Mouse (Mus musculus) liver, adult 2 months (tissue): ENCODE measurements at regions not wholly inside any gene's neighbourhood (a gene's known extent, or its start where the extent isn't known, plus 50 kb on each side); places are given as distances from the start of the nearest gene placed in this dataset.
"Not testable (repeated sequence)": the region's sequence is repeated elsewhere in the genome, so short reads cannot be mapped to it uniquely, and the experiment has no call there.

Source experiments
- DNase-seq: peaks from one replicate; pipeline ENCODE4 v3.0.0-alpha.2; 2011; ENCODE audit warnings: low read depth, low spot score; ENCODE audit errors: extremely low read depth
- H3K27ac ChIP-seq: fragments of 200-500 bp; replicated peaks from 2 replicates; pipeline ENCODE4 v1.5.1; 2012; ENCODE audit warnings: low read depth, mild to moderate bottlenecking, control low read depth, inconsistent platforms, low read length; ENCODE audit not compliant: insufficient read depth
- H3K27me3 ChIP-seq: fragments of 200-500 bp; 2 replicates; pipeline ENCODE4 v1.6.1; 2012; ENCODE audit warnings: mild to moderate bottlenecking, moderate library complexity, low read length, inconsistent platforms; ENCODE audit not compliant: control insufficient read depth, insufficient read depth
- H3K36me3 ChIP-seq: fragments of 200-500 bp; 2 replicates; pipeline ENCODE4 v1.6.1; 2012; ENCODE audit warnings: low read length, inconsistent platforms; ENCODE audit not compliant: control insufficient read depth, insufficient read depth
- H3K4me1 ChIP-seq: fragments of 200-500 bp; 2 replicates; pipeline ENCODE4 v1.6.1; 2011; ENCODE audit warnings: low read length; ENCODE audit not compliant: control insufficient read depth, insufficient read depth
- H3K4me3 ChIP-seq: fragments of 200-500 bp; 2 replicates; pipeline ENCODE4 v1.5.1; 2011; ENCODE audit warnings: low read depth, mild to moderate bottlenecking, control low read depth, low read length, moderate library complexity; ENCODE audit not compliant: insufficient read depth
- H3K79me2 ChIP-seq: fragments of 200-500 bp; 2 replicates; pipeline ENCODE4 v1.6.1; 2012; ENCODE audit warnings: inconsistent platforms, mild to moderate bottlenecking, low read length, moderate library complexity; ENCODE audit not compliant: control insufficient read depth, insufficient read depth
- H3K9ac ChIP-seq: fragments of 200-500 bp; 2 replicates; pipeline ENCODE4 v1.6.1; 2012; ENCODE audit warnings: low read depth, mild to moderate bottlenecking, control low read depth, inconsistent platforms, low read length
- CTCF ChIP-seq: fragments of 200-500 bp; IDR thresholded peaks from 2 replicates; pipeline ENCODE4 v1.5.1; 2011; ENCODE audit warnings: low read depth, low read length, control low read depth
- POLR2A ChIP-seq: fragments of 200-500 bp; IDR thresholded peaks from 2 replicates; pipeline ENCODE4 v1.6.1; 2011; ENCODE audit warnings: low read length, control low read depth; ENCODE audit not compliant: insufficient read depth; ENCODE audit errors: extremely low read depth
- WGBS: fragments of 180-500 bp; shearing (Covaris S2); methylation state at CpG from one replicate; pipeline ENCODE4 v1.1.7; 2018; 5-methylcytosine and 5-hydroxymethylcytosine counted together

GRCm38 (mm10) chr5:5856146-5856724 lies 107.1 kb upstream of the Steap1 start:
- H3K27me3 ChIP-seq, result no peaks in the 10 kb centered on the region
- TF ChIP-seq POLR2A (no peak), CTCF (no peak)
- DNase-seq, result no peak
- WGBS, result 80% methylated on average over 12 of the region's 12 CpGs
- H3K27ac ChIP-seq, result no peak overlapping the region
- no peaks in the 10 kb centered on the region for H3K36me3 ChIP-seq
- no peak overlapping the region for H3K9ac ChIP-seq
- no peaks in the 10 kb centered on the region for H3K4me1 ChIP-seq
- H3K79me2 ChIP-seq, result no peaks in the 10 kb centered on the region
- H3K4me3 ChIP-seq, result no peak overlapping the region

- Histone ChIP-seq H3K4me1 (no peaks in the 10 kb centered on the region), H3K36me3 (no peaks in the 10 kb centered on the region), H3K27ac (no peak overlapping the region), H3K4me3 (no peak overlapping the region), H3K27me3 (no peaks in the 10 kb centered on the region), H3K79me2 (no peaks in the 10 kb centered on the region), H3K9ac (no peak overlapping the region)
- peak; percentile 12 for DNase-seq
- 41% methylated on average over 9 of the region's 9 CpGs for WGBS
- no peak for TF ChIP-seq POLR2A
- TF ChIP-seq CTCF, result no peak
These were observed 96.8 kb upstream of the Steap1 start for GRCm38 (mm10) chr5:5845805-5846496.

DNA sequence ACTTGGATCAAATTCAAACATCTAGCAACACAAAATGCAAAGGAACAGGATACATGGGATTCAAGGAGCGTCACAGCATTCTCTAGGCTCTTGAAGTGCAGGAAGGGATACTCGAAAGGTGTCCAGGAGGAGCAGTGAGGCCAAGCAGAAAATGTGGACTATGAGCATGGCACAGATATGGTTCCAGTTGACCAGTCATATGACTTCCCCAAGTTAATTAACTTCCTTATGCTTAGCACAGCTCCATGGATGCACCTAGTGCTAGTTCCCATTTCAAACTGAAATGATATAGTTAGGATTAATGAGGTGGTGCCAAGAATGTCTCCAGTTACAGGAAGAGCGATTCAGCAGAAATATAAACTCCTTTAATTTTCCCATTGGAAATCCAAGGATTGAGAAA lies 95.2 kb upstream of the Steap1 start:
- Histone ChIP-seq H3K4me1 (no peaks in the 10 kb centered on the region), H3K9ac (no peak overlapping the region), H3K27me3 (no peaks in the 10 kb centered on the region), H3K36me3 (no peaks in the 10 kb centered on the region), H3K27ac (no peak overlapping the region), H3K79me2 (no peaks in the 10 kb centered on the region), H3K4me3 (no peak overlapping the region)
- TF ChIP-seq POLR2A, result no peak
- TF ChIP-seq CTCF, result no peak
- DNase-seq, result no peak
- 82% methylated on average over 3 of the region's 3 CpGs for WGBS

- Histone ChIP-seq H3K4me3 (no peak overlapping the region), H3K4me1 (no peaks in the 10 kb centered on the region), H3K79me2 (no peaks in the 10 kb centered on the region), H3K36me3 (no peaks in the 10 kb centered on the region), H3K9ac (no peak overlapping the region), H3K27ac (no peak overlapping the region), H3K27me3 (no peaks in the 10 kb centered on the region)
- 52% methylated on average over 3 of the region's 3 CpGs for WGBS
- TF ChIP-seq CTCF, result no peak
- no peak for TF ChIP-seq POLR2A
- no peak for DNase-seq
These were observed 89.6 kb upstream of the Steap1 start for GRCm38 (mm10) chr5:5838767-5839166.

DNA sequence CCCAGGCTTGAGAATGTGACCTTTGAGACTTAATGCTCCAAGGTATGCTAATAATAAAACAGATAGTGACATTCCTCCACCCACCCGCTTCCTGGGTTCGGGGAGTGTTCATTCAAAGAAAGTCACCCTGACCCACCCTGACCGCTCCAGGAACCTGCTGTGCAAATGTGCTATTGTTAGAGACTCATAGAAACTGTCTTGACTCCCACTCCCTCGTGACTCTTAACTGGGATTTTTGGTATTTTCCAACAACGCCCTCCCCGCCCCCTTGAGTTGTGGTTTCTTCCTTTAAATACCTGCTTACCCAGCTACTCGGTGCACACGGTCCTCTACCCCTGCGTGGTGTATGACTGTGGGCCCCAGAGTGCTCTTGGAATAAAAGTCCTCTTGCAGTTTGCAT lies 73.5 kb upstream of the Steap1 start:
- not testable (repeated sequence) for DNase-seq, H3K36me3 ChIP-seq, H3K79me2 ChIP-seq, H3K4me1 ChIP-seq, H3K9ac ChIP-seq, H3K4me3 ChIP-seq, H3K27me3 ChIP-seq, H3K27ac ChIP-seq
- 85% methylated on average over 9 of the region's 9 CpGs for WGBS
